Mouse (Mus musculus): ENCODE measurements around the gene Cntnap3. TPM values are rescaled to one million over a fixed set of nuclear protein-coding genes. Genes with fewer than 3 reads are reported as not detected.

The Cntnap3 gene
- 0.04 and 0.11 TPM in 2 replicates for polyA plus RNA-seq (2012; rRNA removed)

GRCm38 (mm10) chr13:64903585-64904208 is at the start of gene Cntnap3:
TSS of gene Cntnap3 (minus strand) at chr13:64903955.

GRCm38 (mm10) chr13:64917191-64917590 is 13.4 kb upstream of the Cntnap3 start, which contains the start of gene Spata31:
TSS of gene Spata31 (plus strand) at chr13:64917406.

Other genes with a start within 250 kb of the Cntnap3 start
- gene Spata31, start 13.5 kb upstream of the Cntnap3 start, polyA plus RNA-seq (2012; rRNA removed) = not detected in 2 replicates
- gene Spata31d1c, start 129.1 kb upstream of the Cntnap3 start, polyA plus RNA-seq (2012; rRNA removed) = not detected in 2 replicates
- not detected in 2 replicates for gene Prss47, start 148.8 kb upstream of the Cntnap3 start, polyA plus RNA-seq (2012; rRNA removed)
- gene Mfsd14b, start 209.0 kb upstream of the Cntnap3 start, polyA plus RNA-seq (2012; rRNA removed) = 13.6 and 28.2 TPM in 2 replicates
- gene Olfr465-ps1, start 234.1 kb upstream of the Cntnap3 start, polyA plus RNA-seq (2012; rRNA removed) = not detected in 2 replicates
- gene Olfr466, start 246.3 kb upstream of the Cntnap3 start, polyA plus RNA-seq (2012; rRNA removed) = not detected in 2 replicates